Mouse (Mus musculus): Measurements from ENCODE around the gene Chpt1. TPM values are rescaled to one million over a fixed set of nuclear protein-coding genes. Genes with fewer than 3 reads are reported as not detected.

Chpt1 gene
- polyA plus RNA-seq (2017; shearing (Covaris generic)): 10 to 100 TPM in 1 of 2 experiments, 1 to 10 TPM in 1; 4.7 to 13.8 TPM

DNA sequence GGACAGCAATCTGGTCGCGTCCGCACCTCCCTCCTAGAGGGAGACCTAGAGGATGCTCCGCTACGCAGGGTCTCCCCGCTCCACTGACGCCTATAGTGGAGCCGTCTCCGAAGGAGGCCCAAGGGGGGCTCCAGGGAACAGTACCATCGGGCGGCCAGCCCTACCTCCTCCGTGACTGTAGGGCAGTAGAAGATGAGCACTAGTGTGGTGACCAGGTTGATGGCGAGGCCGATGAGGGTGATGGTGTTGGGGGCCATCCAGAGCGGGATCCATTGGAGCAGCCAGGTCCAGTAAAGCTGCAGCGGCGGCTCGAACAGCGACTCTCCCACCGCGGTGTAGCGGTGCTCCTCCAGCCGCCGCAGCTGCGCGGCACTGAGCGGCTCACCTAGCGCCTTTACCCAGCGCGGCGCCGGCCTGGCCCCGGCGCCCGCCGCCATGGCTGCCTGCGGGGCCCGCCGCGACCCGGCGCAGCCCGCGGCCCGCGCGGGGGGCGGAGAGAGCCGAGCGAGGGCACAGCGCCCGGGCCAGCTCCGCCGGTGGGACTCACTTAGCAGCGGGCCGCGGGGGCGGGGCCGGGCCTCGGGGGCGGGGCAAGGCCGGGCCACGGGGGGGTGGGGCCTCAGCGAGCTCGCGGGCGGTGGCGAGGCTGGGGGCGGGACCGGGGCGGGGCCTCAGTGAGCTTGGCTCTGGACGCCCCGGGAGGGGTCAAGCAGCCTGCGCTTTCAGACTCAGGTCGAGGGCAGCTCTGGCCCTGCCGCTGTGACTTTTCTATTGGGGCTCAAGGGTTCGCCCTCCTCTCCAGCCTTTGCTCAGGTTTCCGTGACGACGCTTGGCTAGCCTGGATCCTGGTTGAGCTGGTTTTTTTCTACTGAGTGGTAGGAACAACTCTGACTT is at the start of gene Chpt1:
Gene Chpt1, minus strand, starts transcription at position 653 of the 894 bp plus-strand sequence.

GRCm38 (mm10) chr10:88459502-88459992 is 44.3 kb downstream of the Chpt1 start, which contains the start of gene Sycp3:
Sycp3 (plus strand) TSS chr10:88459569.

Other genes with a start within 250 kb of the Chpt1 start
- gene Dram1, start 125.0 kb downstream of the Chpt1 start, polyA plus RNA-seq (2017; shearing (Covaris generic)): 1 to 10 TPM in 1 of 2 experiments, under 1 TPM in 1; 0.43 to 1.1 TPM
- 10 to 100 TPM; 10.9 to 16.3 TPM for gene Gnptab, start 124.9 kb downstream of the Chpt1 start, polyA plus RNA-seq (2017; shearing (Covaris generic))
- gene Sycp3, start 44.5 kb downstream of the Chpt1 start, polyA plus RNA-seq (2017; shearing (Covaris generic)): not detected
- under 1 TPM in 1 of 2 experiments, not detected in 1; 0.29 TPM for gene Mybpc1, start 101.1 kb upstream of the Chpt1 start, polyA plus RNA-seq (2017; shearing (Covaris generic))
- 1 to 10 TPM; 2.6 to 5.5 TPM for gene Spic, start 180.9 kb upstream of the Chpt1 start, polyA plus RNA-seq (2017; shearing (Covaris generic))
- gene Arl1, start 226.8 kb upstream of the Chpt1 start, polyA plus RNA-seq (2017; shearing (Covaris generic)): 10 to 100 TPM; 83.4 to 89.8 TPM